Mouse (Mus musculus): Measurements from ENCODE around the gene Med27. TPM values are rescaled to one million over a fixed set of nuclear protein-coding genes. Genes with fewer than 3 reads are reported as not detected.

Gene Med27
- polyA plus RNA-seq, 1 experiment from 2014 or later: 53.7 TPM

DNA sequence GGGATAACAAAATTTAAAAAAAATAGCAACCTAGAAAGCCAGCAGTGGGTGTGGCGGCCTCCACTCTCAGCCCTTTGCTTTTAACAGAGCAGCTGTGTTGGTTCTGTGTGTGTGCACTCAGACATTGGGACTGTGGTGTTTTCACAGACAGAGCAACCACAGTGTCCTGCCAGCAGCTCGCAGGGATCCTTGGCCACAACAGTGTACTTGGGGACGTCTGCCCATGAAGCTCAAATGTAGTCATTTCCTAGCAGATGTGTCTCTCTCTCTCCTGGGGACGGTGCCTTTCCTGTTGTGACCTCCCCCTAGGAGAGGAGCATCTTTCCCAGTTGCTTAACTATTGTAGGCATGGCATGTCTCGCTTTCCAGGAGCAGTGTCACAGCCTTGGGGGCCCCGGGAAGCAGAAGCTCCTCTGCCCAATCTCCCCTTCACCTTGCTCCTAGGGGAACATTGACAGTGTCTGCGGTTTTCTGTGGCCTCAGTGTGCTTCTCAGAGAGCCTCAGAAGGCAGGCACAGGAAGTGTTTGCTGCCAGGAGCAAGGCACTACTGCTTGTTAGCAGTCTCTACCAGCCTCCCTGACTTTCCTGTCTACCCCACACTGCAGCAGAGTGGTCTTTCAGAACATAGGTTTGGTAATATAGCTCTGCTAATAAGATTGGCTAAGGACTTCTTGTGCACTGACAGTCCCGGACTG lies 18.5 kb downstream of the Med27 start:
- 84% methylated on average over 8 of the region's 8 CpGs for WGBS
- H3K4me1 ChIP-seq: no peaks in the 10 kb centered on the region

DNA sequence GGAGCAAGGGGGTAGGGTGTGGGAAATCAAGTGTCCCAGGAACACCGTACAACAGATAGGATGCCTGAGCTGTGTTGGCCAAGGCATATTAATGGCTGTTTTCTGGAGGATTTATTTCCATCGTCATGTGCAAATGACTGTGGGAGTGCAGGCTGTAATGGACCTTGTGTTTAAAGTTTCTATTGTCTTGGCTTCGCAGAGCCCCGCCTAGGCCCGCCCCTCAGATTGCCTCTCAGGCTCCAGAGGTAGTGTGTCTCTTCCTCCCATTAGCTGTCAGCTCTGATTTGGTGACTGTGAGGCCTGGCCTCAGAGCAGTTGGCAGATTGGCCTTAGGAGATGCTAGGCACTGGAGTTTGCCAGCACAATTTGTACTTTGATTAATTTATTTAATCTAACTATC lies 22.1 kb downstream of the Med27 start:
- WGBS: 68% methylated on average over 5 of the region's 5 CpGs
- H3K4me2 ChIP-seq (replicated peaks): no peak overlapping the region
- no peaks in the 10 kb centered on the region for H3K4me1 ChIP-seq

More for the DNA sequence above, 18.5 kb downstream of the Med27 start:
- no peak for ATAC-seq (ENCODE audit: insufficient number of reproducible peaks, insufficient read depth, low FRiP score, low TSS enrichment)
- no peak overlapping the region for H3K9ac ChIP-seq
- H3K9me3 ChIP-seq: no peaks in the 10 kb centered on the region
- H3K27ac ChIP-seq: no peak overlapping the region
- no peak overlapping the region for H3K4me2 ChIP-seq (replicated peaks)
- H3K4me3 ChIP-seq: no peak overlapping the region
- no peaks in the 10 kb centered on the region for H3K27me3 ChIP-seq
- no peaks in the 10 kb centered on the region for H3K36me3 ChIP-seq

DNA sequence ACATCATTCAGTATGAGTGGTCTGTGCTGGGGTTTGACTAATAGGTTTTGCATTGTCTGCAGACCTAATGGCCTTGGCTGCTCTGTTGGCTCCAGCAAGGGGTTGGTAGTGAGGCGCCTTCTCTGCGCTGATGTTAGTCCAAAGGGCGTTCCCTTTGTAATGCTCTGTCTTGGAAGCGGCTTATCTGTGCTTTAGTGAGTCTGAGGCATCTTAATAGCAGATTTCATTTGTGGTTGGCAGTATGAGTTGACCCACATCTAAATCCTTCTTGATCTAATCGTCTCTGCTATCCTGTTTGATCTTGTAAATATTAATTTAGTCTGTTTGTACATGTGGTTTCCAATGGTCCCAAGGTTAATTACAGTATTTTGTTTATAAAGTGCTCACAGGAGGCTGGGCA lies 25.6 kb downstream of the Med27 start:
- Histone ChIP-seq H3K9me3 (no peaks in the 10 kb centered on the region), H3K9ac (no peak overlapping the region), H3K27me3 (no peaks in the 10 kb centered on the region), H3K36me3 (no peaks in the 10 kb centered on the region), H3K4me1 (no peaks in the 10 kb centered on the region), H3K4me3 (no peak overlapping the region), H3K4me2 (replicated peaks) (no peak overlapping the region), H3K27ac (no peak overlapping the region)
- no peak for ATAC-seq (ENCODE audit: insufficient number of reproducible peaks, insufficient read depth, low FRiP score, low TSS enrichment)
- WGBS: 83% methylated on average over 5 of the region's 5 CpGs

More for the DNA sequence above, 22.1 kb downstream of the Med27 start:
- Histone ChIP-seq H3K27ac (no peak overlapping the region), H3K9ac (no peak overlapping the region), H3K9me3 (no peaks in the 10 kb centered on the region), H3K27me3 (no peaks in the 10 kb centered on the region), H3K4me3 (no peak overlapping the region), H3K36me3 (no peaks in the 10 kb centered on the region)
- ATAC-seq (ENCODE audit: insufficient number of reproducible peaks, insufficient read depth, low FRiP score, low TSS enrichment): no peak

DNA sequence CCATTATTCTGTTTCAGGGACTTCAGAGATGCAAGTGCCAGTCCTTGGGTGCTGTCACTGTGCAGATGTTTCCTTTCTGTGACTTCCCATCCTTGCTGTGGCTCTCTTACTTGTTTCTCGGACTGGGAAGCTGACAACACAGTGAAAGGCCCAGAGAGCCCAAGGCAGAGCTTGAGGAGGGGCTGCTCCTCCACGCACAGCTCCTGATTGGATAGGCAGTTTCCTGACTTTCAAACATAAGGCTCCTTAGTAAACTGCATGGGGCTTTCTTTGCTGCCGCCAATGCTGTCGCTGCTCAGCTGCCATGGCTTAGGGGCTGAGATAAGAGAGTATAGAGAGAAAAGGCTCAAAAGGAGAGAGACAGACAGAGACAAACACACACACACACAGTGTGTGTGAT lies 35.1 kb downstream of the Med27 start:
- WGBS: 21% methylated on average over 4 of the region's 4 CpGs
- ATAC-seq (ENCODE audit: insufficient number of reproducible peaks, insufficient read depth, low FRiP score, low TSS enrichment): no peak

DNA sequence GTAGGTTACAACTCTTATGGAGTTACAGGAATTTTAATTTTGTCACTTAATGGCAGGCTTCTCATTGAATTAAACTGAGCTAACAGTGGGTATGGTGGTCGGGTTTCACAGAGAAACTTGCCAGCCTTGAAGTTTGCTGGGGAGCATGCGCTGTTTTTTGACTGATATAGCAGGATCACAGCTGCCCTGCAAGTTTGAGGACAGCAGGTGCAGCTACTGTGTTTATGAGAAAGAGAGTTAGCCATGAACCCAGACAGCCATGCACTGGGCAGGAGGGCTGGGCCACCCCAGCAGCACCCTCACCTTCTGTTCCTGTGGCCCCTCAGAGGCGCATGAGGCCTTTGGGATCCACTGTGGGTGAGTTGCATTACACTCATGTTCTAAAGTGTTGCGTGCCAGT lies 36.0 kb downstream of the Med27 start:
- Histone ChIP-seq H3K27me3 (no peaks in the 10 kb centered on the region), H3K4me2 (replicated peaks) (no peak overlapping the region), H3K4me1 (no peaks in the 10 kb centered on the region), H3K36me3 (no peaks in the 10 kb centered on the region), H3K9ac (no peak overlapping the region), H3K27ac (no peak overlapping the region), H3K4me3 (no peak overlapping the region), H3K9me3 (no peaks in the 10 kb centered on the region)
- ATAC-seq (ENCODE audit: insufficient number of reproducible peaks, insufficient read depth, low FRiP score, low TSS enrichment): no peak
- 87% methylated on average over 4 of the region's 4 CpGs for WGBS

More for the DNA sequence above, 35.1 kb downstream of the Med27 start:
- Histone ChIP-seq H3K4me1 (no peaks in the 10 kb centered on the region), H3K9ac (no peak overlapping the region), H3K9me3 (no peaks in the 10 kb centered on the region), H3K36me3 (no peaks in the 10 kb centered on the region), H3K4me3 (no peak overlapping the region), H3K27me3 (no peaks in the 10 kb centered on the region), H3K4me2 (replicated peaks) (no peak overlapping the region), H3K27ac (no peak overlapping the region)

DNA sequence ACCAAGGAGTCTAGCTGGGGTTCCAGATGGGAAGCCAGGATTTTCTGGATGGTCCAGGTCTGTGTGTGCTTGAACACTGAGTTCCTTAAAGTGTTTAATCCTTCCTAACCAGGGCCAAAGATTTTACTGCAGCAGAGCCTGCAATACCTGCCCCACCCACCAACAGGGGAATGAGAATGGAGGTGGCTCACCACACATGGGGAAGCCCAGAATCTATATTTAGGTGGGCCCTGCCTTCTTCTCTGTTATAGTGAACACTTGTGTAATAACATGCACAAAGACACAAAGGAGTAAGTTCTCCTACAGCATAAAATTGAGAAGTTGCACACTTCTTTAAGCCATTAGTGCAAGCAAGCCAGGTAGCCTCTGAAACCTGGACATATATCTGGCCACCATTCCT lies 36.5 kb downstream of the Med27 start:
- no peaks in the 10 kb centered on the region for H3K27me3 ChIP-seq
- no peak overlapping the region for H3K4me3 ChIP-seq
- no peak overlapping the region for H3K4me2 ChIP-seq (replicated peaks)
- ATAC-seq (ENCODE audit: insufficient number of reproducible peaks, insufficient read depth, low FRiP score, low TSS enrichment): no peak
- no peaks in the 10 kb centered on the region for H3K4me1 ChIP-seq
- H3K36me3 ChIP-seq: no peaks in the 10 kb centered on the region
- no peak overlapping the region for H3K27ac ChIP-seq
- no peak overlapping the region for H3K9ac ChIP-seq
- no peaks in the 10 kb centered on the region for H3K9me3 ChIP-seq

DNA sequence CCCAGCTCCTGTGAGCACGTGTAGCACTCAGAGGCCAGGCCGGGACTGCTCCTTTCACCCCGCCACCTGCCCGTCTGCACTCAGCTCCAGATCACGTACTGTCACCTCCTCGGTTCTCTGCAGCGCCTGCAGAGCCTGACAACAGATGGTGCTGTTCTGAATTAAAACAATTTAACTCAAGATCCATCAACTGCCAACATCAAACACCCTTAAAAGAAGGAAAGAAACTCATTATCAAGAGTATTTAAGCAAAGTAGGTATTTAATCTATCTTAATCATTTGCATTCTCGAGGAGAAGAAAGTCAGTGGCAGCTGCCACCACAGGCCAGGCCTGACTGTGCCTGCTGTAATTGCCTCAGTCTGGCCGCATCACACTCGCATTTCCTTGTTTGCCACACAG lies 38.8 kb downstream of the Med27 start:
- H3K27ac ChIP-seq: no peak overlapping the region
- no peak for ATAC-seq (ENCODE audit: insufficient number of reproducible peaks, insufficient read depth, low FRiP score, low TSS enrichment)
- 53% methylated on average over 10 of the region's 10 CpGs for WGBS

DNA sequence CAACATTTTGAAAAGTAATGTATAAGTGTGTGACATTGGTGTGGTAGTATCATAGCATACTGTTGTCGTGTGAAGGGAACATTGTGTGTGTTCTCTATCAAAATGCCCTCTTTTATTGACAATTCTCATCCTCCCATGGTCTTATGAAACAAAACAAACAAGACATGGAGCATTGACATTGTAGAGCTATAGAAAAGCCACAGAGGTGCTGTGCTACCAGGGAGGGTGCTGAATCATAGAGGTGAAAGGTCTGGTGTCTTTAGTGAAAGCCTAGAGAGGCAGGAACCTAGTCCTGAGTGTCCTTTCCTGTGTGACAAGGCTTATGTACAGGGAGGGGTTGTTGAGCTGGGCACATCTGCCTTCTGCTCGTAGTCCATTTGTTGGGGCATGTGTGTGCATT lies 40.6 kb downstream of the Med27 start:
- Histone ChIP-seq H3K9me3 (no peaks in the 10 kb centered on the region), H3K4me3 (no peak overlapping the region), H3K4me2 (replicated peaks) (no peak overlapping the region), H3K27ac (no peak overlapping the region), H3K27me3 (no peaks in the 10 kb centered on the region), H3K9ac (no peak overlapping the region), H3K36me3 (no peaks in the 10 kb centered on the region), H3K4me1 (no peaks in the 10 kb centered on the region)
- no peak for ATAC-seq (ENCODE audit: insufficient number of reproducible peaks, insufficient read depth, low FRiP score, low TSS enrichment)
- WGBS: 82% methylated on average over 2 of the region's 2 CpGs

More for the DNA sequence above, 38.8 kb downstream of the Med27 start:
- no peaks in the 10 kb centered on the region for H3K36me3 ChIP-seq
- H3K4me2 ChIP-seq (replicated peaks): no peak overlapping the region
- no peaks in the 10 kb centered on the region for H3K27me3 ChIP-seq
- no peak overlapping the region for H3K4me3 ChIP-seq
- no peaks in the 10 kb centered on the region for H3K9me3 ChIP-seq
- H3K4me1 ChIP-seq: no peaks in the 10 kb centered on the region
- no peak overlapping the region for H3K9ac ChIP-seq

DNA sequence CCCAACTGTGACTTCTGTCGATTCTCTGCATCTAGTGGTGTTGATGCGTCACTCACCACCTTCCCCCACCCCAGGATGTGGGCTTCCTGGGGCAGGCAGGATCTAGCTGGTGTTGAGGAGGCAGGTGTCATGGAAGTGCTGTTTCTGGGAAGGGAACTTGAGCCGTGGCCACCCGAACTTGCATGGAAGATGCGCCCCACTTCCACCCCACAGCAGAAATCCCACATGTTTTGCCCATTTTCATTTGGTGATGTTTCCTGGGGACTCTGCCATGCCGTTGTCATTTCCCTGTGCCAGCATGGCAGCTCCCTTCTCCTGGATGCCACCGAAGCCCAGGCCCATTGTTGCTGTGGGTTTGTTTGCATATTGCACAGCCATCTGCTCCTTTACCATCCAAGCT lies 42.3 kb downstream of the Med27 start:
- WGBS: 96% methylated on average over 7 of the region's 7 CpGs
- ATAC-seq (ENCODE audit: insufficient number of reproducible peaks, insufficient read depth, low FRiP score, low TSS enrichment): no peak

DNA sequence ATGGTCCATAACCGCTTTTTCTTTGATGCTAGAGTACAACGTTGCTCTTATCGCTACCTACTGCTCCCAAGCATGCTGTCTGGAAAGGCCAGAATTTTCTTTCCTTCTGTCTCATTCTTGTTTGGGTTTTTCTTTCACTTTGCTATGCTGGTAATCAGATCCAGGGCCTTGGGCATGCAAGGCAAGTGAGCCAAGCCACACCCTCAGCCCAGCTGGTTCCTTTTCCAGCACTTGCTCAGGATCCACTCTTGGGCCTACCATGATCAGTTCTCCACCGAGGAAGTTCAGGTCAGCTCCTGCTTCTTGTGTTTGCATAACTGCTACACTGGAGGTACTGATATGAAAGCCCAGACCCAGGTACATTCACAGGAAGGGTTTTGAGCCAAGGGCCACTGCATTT lies 44.5 kb downstream of the Med27 start:
- no peaks in the 10 kb centered on the region for H3K36me3 ChIP-seq
- no peak overlapping the region for H3K4me3 ChIP-seq
- no peaks in the 10 kb centered on the region for H3K9me3 ChIP-seq
- WGBS: 78% methylated on average over 4 of the region's 4 CpGs
- H3K27me3 ChIP-seq: no peaks in the 10 kb centered on the region
- no peaks in the 10 kb centered on the region for H3K4me1 ChIP-seq
- no peak overlapping the region for H3K9ac ChIP-seq
- no peak overlapping the region for H3K4me2 ChIP-seq (replicated peaks)
- H3K27ac ChIP-seq: no peak overlapping the region
- ATAC-seq (ENCODE audit: insufficient number of reproducible peaks, insufficient read depth, low FRiP score, low TSS enrichment): no peak

More for the DNA sequence above, 42.3 kb downstream of the Med27 start:
- Histone ChIP-seq H3K9me3 (no peaks in the 10 kb centered on the region), H3K27me3 (no peaks in the 10 kb centered on the region), H3K4me2 (replicated peaks) (no peak overlapping the region), H3K4me3 (no peak overlapping the region), H3K36me3 (no peaks in the 10 kb centered on the region), H3K9ac (no peak overlapping the region), H3K27ac (no peak overlapping the region), H3K4me1 (no peaks in the 10 kb centered on the region)

DNA sequence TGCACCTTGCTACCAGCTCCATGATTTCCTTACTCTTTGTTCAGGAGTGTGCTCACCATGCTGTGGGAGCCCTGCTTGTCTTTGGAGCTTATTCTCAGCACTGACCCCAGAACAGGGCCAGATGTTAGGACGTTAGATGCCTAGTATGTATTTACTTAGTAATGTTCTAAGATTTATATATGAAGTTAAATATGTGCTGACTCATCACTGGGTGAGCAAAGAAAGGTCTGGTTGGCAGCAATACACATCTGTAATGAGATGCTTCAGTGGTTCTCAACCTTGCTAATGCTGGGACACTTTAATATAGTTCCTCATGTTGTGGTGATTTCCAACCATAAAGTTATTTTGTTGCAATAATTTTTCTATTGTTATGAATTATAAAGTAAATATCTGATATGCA lies 45.4 kb downstream of the Med27 start:
- no peaks in the 10 kb centered on the region for H3K36me3 ChIP-seq
- H3K4me2 ChIP-seq (replicated peaks): no peak overlapping the region
- H3K27ac ChIP-seq: no peak overlapping the region
- no peak for ATAC-seq (ENCODE audit: insufficient number of reproducible peaks, insufficient read depth, low FRiP score, low TSS enrichment)
- H3K9me3 ChIP-seq: no peaks in the 10 kb centered on the region
- H3K4me1 ChIP-seq: 0 out of 2 replicates have a peak, but pooled peaks cover 1% of the 10 kb centered on the region
- H3K27me3 ChIP-seq: no peaks in the 10 kb centered on the region
- no peak overlapping the region for H3K9ac ChIP-seq
- no peak overlapping the region for H3K4me3 ChIP-seq
- 61% methylated on average over 1 of the region's 1 CpGs for WGBS

DNA sequence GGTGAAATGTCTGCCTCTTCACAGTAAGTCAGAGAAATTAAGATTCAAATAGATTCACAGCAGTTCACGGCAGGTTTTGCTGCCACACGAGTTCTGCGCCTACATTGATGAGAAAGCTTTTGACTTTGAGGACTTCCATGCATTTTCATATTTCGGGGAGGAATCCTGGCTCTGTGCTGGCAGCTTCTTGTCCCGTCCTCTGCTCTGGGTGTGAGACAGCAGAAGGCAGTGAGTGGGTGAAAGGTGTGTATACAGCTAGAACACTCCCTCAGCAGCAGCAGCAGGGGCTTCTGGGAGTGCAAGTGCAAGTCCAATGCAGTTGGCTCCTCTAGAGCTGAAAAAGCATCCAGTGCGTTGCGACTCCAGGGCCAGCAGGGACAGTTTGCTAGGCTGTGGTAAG lies 53.6 kb downstream of the Med27 start:
- peaks cover 17% of the 10 kb centered on the region for H3K4me1 ChIP-seq
- no peaks in the 10 kb centered on the region for H3K9me3 ChIP-seq
- no peak overlapping the region for H3K4me2 ChIP-seq (replicated peaks)
- H3K27me3 ChIP-seq: no peaks in the 10 kb centered on the region
- no peak overlapping the region for H3K4me3 ChIP-seq
- H3K36me3 ChIP-seq: no peaks in the 10 kb centered on the region
- ATAC-seq (ENCODE audit: insufficient number of reproducible peaks, insufficient read depth, low FRiP score, low TSS enrichment): no peak
- H3K27ac ChIP-seq: no peak overlapping the region
- 87% methylated on average over 7 of the region's 7 CpGs for WGBS
- no peak overlapping the region for H3K9ac ChIP-seq
